Mouse (Mus musculus) cerebellum, adult 2 months (tissue): Measurements from ENCODE around the gene Asdurf.

ENCODE experiments used
- CTCF ChIP-seq: fragments of 200-500 bp; IDR thresholded peaks from 2 replicates; pipeline ENCODE4 v1.5.1; 2011; ENCODE audit warnings: low read depth, mild to moderate bottlenecking, control low read depth, low read length, moderate library complexity, borderline replicate concordance; ENCODE audit not compliant: insufficient read depth
- POLR2A ChIP-seq: fragments of 200-500 bp; IDR thresholded peaks from 2 replicates; pipeline ENCODE4 v1.6.1; 2011; ENCODE audit warnings: low read length, control low read depth, borderline replicate concordance; ENCODE audit not compliant: insufficient read depth

GRCm38 (mm10) chr1:53358988-53359387 lies 6.6 kb upstream of the Asdurf start:
- TF ChIP-seq CTCF = no peak
- no peak for TF ChIP-seq POLR2A
